Mouse (Mus musculus) urinary bladder, adult 18-20 months (tissue): Measurements from ENCODE around the gene Asah2.

Experiments
- DNase-seq, 2 experiments: peaks; one replicate each; pipeline ENCODE4 v3.0.0; 2022; ENCODE audit warnings: low spot score in 2 of 2, mixed read lengths in 2 of 2

The Asah2 gene

DNA sequence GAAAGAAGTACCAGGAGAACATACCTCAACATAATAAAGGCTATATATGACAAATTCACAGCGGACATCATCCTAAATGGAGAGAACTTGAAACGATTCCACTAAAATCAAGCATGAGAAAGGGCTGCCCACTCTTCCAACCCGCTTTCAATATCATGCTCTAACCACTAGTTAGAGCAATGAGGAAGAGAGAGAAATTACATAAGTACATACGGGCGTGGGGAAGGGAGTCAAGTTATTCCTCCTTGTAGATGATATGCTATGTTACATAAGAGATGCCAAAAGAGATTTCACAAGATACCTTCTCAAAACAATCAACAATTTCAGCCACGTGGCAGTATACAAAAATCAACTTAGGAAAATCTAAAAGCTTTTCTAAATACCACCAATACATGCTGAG is 117.0 kb downstream of the Asah2 start:
- no peak for DNase-seq

DNA sequence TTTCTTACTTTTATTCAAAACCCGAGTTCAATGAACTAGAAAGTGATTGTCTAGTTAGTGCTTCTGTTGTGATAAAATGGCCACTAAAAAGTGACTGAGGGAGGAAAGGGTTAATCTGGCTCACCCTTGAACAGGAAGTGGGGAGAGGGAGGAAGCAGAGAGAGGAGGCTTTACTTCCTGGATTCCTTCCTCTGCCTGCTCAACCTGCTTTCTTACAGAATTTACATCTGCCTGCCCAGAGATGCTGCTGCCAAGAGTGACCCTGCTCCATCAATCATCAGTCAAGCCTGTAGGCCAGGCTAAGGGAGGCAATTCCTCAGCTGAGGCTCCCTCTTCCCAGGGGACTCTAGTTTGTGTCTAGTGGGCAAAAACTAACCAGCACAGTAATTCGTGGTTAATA is 132.1 kb downstream of the Asah2 start:
- DNase-seq = no peak

DNA sequence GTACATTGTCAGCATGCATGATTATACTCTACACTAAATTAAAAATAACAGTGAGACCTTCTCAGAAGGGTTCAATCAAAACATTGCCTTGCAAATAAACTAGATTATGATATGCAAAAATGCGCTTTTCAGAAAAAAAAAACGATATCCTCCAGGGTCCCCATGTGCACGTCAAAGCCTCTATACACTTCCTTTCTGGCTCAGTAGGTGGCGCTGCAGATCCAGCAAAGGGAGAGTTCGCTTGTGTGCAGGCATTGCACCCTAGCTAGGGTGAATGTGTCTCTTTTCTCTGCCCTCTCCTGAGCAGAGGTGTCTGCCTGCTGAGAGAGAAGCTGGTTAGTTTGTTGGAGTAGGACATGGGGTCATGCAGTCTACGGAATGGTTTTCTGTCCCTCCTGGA is 136.0 kb downstream of the Asah2 start:
- DNase-seq = peak; percentile 52 to 61

DNA sequence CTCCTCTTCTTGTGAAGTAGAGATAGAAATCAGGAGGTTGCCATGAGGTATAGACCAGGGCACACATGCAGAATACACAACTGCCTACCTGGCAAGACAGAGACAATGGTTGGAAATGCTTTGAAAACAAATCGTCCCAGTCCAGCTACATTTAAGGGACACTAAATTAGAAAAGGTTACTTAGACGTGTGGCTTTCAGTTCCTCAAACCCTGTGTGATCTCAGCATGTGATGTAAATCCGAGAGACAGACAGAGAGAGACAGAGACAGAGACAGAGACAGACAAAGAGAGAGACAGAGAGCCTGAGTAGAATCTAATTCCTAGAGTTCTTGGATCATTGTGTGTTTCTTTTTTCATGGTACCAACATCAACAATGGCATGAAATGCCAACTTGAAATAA is 136.6 kb downstream of the Asah2 start:
- DNase-seq = no peak

- no peak for DNase-seq
Measured at GRCm38 (mm10) chr19:31967933-31968532, 140.0 kb downstream of the Asah2 start.

- no peak for DNase-seq
Measured at GRCm38 (mm10) chr19:31963147-31963546, 144.9 kb downstream of the Asah2 start.

DNA sequence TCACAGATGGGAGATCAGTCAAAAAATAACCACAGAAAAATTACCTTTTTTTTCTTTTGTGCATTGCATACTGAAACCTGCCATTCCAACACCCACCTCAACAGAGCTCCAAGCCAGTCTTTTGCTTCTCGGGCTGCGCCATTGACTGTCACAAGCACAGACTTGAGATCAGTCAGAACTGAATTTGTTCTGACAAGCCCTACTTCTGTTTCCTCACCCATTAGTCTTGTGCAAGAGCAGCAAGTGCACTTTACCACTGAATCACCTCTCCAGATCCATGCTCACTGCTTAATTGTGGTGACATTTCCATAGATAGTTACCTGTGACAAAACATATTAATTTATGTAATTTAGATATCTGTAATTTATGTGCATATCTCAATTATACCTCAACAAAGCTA is 147.6 kb downstream of the Asah2 start:
- no peak for DNase-seq

- DNase-seq = no peak
Measured at GRCm38 (mm10) chr19:31956359-31956758, 151.7 kb downstream of the Asah2 start.

- no peak for DNase-seq
Measured at GRCm38 (mm10) chr19:31954696-31955095, 153.3 kb downstream of the Asah2 start.

DNA sequence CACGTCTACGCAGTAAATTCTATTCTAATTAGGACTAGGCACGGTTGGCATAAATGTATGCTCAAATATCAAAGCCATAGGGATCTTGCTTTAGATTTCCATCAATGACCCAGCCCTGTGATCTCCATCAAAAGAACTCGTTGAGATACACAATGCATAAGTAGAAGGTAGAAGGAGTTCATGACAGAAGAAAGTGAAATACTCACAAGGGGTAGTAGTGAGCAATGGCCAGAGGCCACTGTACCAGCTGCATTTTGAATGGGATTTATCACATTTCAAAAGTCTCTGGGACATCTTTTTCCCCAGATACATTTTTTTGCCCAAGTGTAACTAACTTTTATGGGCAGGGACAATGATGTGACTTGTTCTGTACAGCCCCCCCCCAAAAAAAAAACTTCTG is 153.7 kb downstream of the Asah2 start:
- no peak for DNase-seq

DNA sequence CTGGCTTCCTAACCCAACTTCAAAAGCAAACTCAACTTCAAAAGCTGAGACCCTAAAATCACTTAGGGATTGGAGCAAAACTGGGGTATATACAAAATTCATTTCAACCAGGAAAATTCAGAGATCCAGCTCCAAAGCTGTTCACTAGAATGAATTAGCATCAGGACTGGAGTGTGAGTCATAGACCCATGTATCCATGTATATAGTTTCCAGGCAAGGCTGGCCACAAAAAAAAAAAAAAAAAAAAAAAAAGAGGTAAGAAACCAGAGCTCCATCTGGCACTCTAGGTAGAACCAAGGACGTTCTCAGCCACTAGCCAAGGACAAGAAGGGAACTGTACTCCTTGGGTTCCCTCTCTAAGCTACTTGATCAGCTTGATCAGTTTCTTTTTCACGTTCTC is 154.2 kb downstream of the Asah2 start:
- DNase-seq = no peak

DNA sequence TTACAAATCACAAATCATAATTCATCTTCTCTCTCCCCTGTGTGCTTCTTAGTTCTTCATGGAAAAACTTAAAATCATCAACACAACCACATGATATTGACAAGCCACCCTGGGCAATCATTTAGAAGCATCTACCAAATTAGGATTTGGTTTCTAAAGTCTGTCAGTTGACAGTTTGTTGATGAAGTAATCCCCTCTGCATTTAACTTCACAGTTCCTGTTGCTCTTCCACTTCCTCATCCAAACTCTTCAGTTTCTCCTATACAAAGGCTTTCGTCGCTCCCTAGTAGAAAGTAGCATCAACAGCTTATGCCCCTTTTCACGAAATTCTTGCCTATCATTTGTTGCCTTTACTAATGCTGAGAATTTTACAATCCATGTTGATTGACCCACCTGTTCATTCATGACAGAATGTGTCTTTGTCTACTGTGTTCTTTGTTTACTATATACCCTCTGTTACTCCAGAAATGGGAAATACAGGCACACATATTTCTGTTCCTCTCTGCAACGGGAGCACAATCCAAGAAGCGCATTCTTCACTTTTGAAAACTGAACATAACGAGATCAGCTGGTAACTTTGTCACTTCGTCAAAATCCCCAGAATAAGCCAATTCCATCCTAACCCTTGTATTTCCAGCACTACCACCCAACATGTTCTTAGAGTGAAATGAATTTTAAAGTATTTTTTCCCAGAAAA is 157.1 kb downstream of the Asah2 start:
- DNase-seq = no peak
